Mouse (Mus musculus) neural tube, embryonic 14.5 days (tissue): Measurements from ENCODE around the gene Fbn1. TPM values are rescaled to one million over a fixed set of nuclear protein-coding genes. Genes with fewer than 3 reads are reported as not detected.

Source experiments
- ATAC-seq: fragments of 200-750 bp; cut with Nextera tagmentation; 2 replicates; pipeline ENCODE4 v1.8.0; 2017; ENCODE audit warnings: low read depth, mild to moderate bottlenecking, moderate TSS enrichment, moderate library complexity
- H3K27ac ChIP-seq: fragments of 300-500 bp; sonication (generic); 2 replicates; pipeline ENCODE4 v1.5.1; 2014; ENCODE audit warnings: low read depth, mild to moderate bottlenecking, control low read depth, low read length, moderate library complexity, mixed read lengths
- H3K27me3 ChIP-seq: fragments of 300-500 bp; sonication (generic); 2 replicates; pipeline ENCODE4 v1.6.1; 2014; ENCODE audit warnings: low read length; ENCODE audit not compliant: control insufficient read depth, insufficient read depth
- H3K36me3 ChIP-seq: fragments of 300-500 bp; sonication (generic); 2 replicates; pipeline ENCODE4 v1.6.1; 2014; ENCODE audit warnings: low read length, mixed read lengths; ENCODE audit not compliant: control insufficient read depth, insufficient read depth
- H3K4me1 ChIP-seq: fragments of 300-500 bp; sonication (generic); 2 replicates; pipeline ENCODE4 v1.6.1; 2014; ENCODE audit warnings: low read length; ENCODE audit not compliant: control insufficient read depth, insufficient read depth
- H3K4me2 ChIP-seq: fragments of 300-500 bp; sonication (generic); 2 replicates; pipeline ENCODE4 v1.6.1; 2014; ENCODE audit warnings: mild to moderate bottlenecking, low read depth, low read length, control low read depth
- H3K4me3 ChIP-seq: fragments of 300-500 bp; sonication (generic); 2 replicates; pipeline ENCODE4 v1.5.1; 2014; ENCODE audit warnings: low read depth, low read length, control low read depth, mixed read lengths
- H3K9ac ChIP-seq: fragments of 300-500 bp; sonication (generic); replicated peaks from 2 replicates; pipeline ENCODE4 v1.6.1; 2014; ENCODE audit warnings: low read depth, mild to moderate bottlenecking, control low read depth, low read length, mixed read lengths
- H3K9me3 ChIP-seq: fragments of 300-500 bp; sonication (generic); 2 replicates; pipeline ENCODE4 v1.6.1; 2016; ENCODE audit warnings: low read length; ENCODE audit not compliant: control insufficient read depth
- WGBS: fragments of 180-500 bp; shearing (Covaris S2); extraction: QIAGEN DNeasy Blood & Tissue Kit; methylation state at CpG from one replicate; pipeline ENCODE4 v1.1.7; 2014; 5-methylcytosine and 5-hydroxymethylcytosine counted together
- polyA plus RNA-seq: library from polyadenylated mRNA; unstranded; fragments of >200 nt; fragmentation: Nextera tagmentation; extraction: Ambion mirVana; gene quantifications from 2 replicates; pipeline ENCODE4 v1.2.1, GENCODE M21; 2014

Gene Fbn1
- polyA plus RNA-seq, 1 experiment from 2014 or later: 1.8 TPM

- Histone ChIP-seq H3K4me2 (no peak overlapping the region), H3K27ac (no peak overlapping the region), H3K4me1 (no peaks in the 10 kb centered on the region), H3K9ac (no peak overlapping the region), H3K4me3 (no peak overlapping the region), H3K9me3 (no peaks in the 10 kb centered on the region), H3K36me3 (no peaks in the 10 kb centered on the region), H3K27me3 (no peaks in the 10 kb centered on the region)
- ATAC-seq: no peak
- 94% methylated on average over 10 of the region's 10 CpGs for WGBS
Observed at GRCm38 (mm10) chr2:125330506-125330905, 177.3 kb downstream of the Fbn1 start.

- Histone ChIP-seq H3K36me3 (no peaks in the 10 kb centered on the region), H3K9me3 (no peaks in the 10 kb centered on the region), H3K27ac (no peak overlapping the region), H3K9ac (no peak overlapping the region), H3K4me1 (no peaks in the 10 kb centered on the region), H3K4me3 (no peak overlapping the region), H3K27me3 (no peaks in the 10 kb centered on the region), H3K4me2 (no peak overlapping the region)
- 74% methylated on average over 7 of the region's 7 CpGs for WGBS
- no peak for ATAC-seq
Observed at GRCm38 (mm10) chr2:125325125-125325855, 182.5 kb downstream of the Fbn1 start.

- Histone ChIP-seq H3K4me1 (no peaks in the 10 kb centered on the region), H3K9ac (no peak overlapping the region), H3K9me3 (no peaks in the 10 kb centered on the region), H3K36me3 (no peaks in the 10 kb centered on the region), H3K4me2 (no peak overlapping the region), H3K27me3 (no peaks in the 10 kb centered on the region), H3K4me3 (no peak overlapping the region), H3K27ac (no peak overlapping the region)
- 89% methylated on average over 5 of the region's 5 CpGs for whole genome bisulfite sequencing
- no peak for ATAC-seq
Observed at GRCm38 (mm10) chr2:125324455-125324854, 183.3 kb downstream of the Fbn1 start.

- 68% methylated on average over 4 of the region's 4 CpGs for WGBS
- H3K36me3 ChIP-seq: no peaks in the 10 kb centered on the region
- no peak overlapping the region for H3K9ac ChIP-seq
- no peak overlapping the region for H3K4me3 ChIP-seq
- H3K9me3 ChIP-seq: no peaks in the 10 kb centered on the region
- H3K27ac ChIP-seq: no peak overlapping the region
- H3K4me1 ChIP-seq: no peaks in the 10 kb centered on the region
- no peaks in the 10 kb centered on the region for H3K27me3 ChIP-seq
- H3K4me2 ChIP-seq: no peak overlapping the region
- ATAC-seq: no peak
Observed at GRCm38 (mm10) chr2:125323347-125323746, 184.4 kb downstream of the Fbn1 start.

GRCm38 (mm10) chr2:125322581-125322980 is 185.2 kb downstream of the Fbn1 start:
- H3K4me2 ChIP-seq: no peak overlapping the region
- 96% methylated on average over 2 of the region's 2 CpGs for WGBS
- no peaks in the 10 kb centered on the region for H3K9me3 ChIP-seq
- no peak overlapping the region for H3K4me3 ChIP-seq
- no peak overlapping the region for H3K9ac ChIP-seq
- H3K4me1 ChIP-seq: no peaks in the 10 kb centered on the region
- no peak for ATAC-seq
- H3K27me3 ChIP-seq: no peaks in the 10 kb centered on the region
- H3K36me3 ChIP-seq: no peaks in the 10 kb centered on the region
- no peak overlapping the region for H3K27ac ChIP-seq

GRCm38 (mm10) chr2:125321071-125321470 is 186.7 kb downstream of the Fbn1 start:
- Histone ChIP-seq H3K4me2 (no peak overlapping the region), H3K27ac (no peak overlapping the region), H3K36me3 (no peaks in the 10 kb centered on the region), H3K9ac (no peak overlapping the region), H3K4me1 (no peaks in the 10 kb centered on the region), H3K27me3 (no peaks in the 10 kb centered on the region), H3K4me3 (no peak overlapping the region), H3K9me3 (no peaks in the 10 kb centered on the region)
- ATAC-seq: no peak
- WGBS: 84% methylated on average over 6 of the region's 6 CpGs

- H3K9me3 ChIP-seq: no peaks in the 10 kb centered on the region
- H3K4me3 ChIP-seq: no peak overlapping the region
- H3K27me3 ChIP-seq: no peaks in the 10 kb centered on the region
- no peak overlapping the region for H3K4me2 ChIP-seq
- no peak overlapping the region for H3K9ac ChIP-seq
- no peak overlapping the region for H3K27ac ChIP-seq
- 90% methylated on average over 8 of the region's 8 CpGs for WGBS
- no peaks in the 10 kb centered on the region for H3K4me1 ChIP-seq
- H3K36me3 ChIP-seq: no peaks in the 10 kb centered on the region
- ATAC-seq: no peak
Observed at GRCm38 (mm10) chr2:125319651-125320050, 188.1 kb downstream of the Fbn1 start.

GRCm38 (mm10) chr2:125318371-125319061 is 189.3 kb downstream of the Fbn1 start:
- no peaks in the 10 kb centered on the region for H3K4me1 ChIP-seq
- ATAC-seq: no peak
- no peaks in the 10 kb centered on the region for H3K36me3 ChIP-seq
- 69% methylated on average over 5 of the region's 5 CpGs for WGBS
- no peak overlapping the region for H3K4me3 ChIP-seq
- H3K9me3 ChIP-seq: no peaks in the 10 kb centered on the region
- H3K27ac ChIP-seq: no peak overlapping the region
- no peaks in the 10 kb centered on the region for H3K27me3 ChIP-seq
- H3K9ac ChIP-seq: no peak overlapping the region
- H3K4me2 ChIP-seq: no peak overlapping the region

GRCm38 (mm10) chr2:125315203-125315602 is 192.6 kb downstream of the Fbn1 start:
- ATAC-seq: no peak
- Histone ChIP-seq H3K27me3 (no peaks in the 10 kb centered on the region), H3K4me3 (no peak overlapping the region), H3K9ac (no peak overlapping the region), H3K4me1 (no peaks in the 10 kb centered on the region), H3K4me2 (no peak overlapping the region), H3K9me3 (no peaks in the 10 kb centered on the region), H3K27ac (no peak overlapping the region), H3K36me3 (no peaks in the 10 kb centered on the region)
- 90% methylated on average over 3 of the region's 3 CpGs for WGBS
